Mouse (Mus musculus): ENCODE measurements at regions not wholly inside any gene's neighbourhood (a gene's known extent, or its start where the extent isn't known, plus 50 kb on each side); places are given as distances from the start of the nearest gene placed in this dataset.

DNA sequence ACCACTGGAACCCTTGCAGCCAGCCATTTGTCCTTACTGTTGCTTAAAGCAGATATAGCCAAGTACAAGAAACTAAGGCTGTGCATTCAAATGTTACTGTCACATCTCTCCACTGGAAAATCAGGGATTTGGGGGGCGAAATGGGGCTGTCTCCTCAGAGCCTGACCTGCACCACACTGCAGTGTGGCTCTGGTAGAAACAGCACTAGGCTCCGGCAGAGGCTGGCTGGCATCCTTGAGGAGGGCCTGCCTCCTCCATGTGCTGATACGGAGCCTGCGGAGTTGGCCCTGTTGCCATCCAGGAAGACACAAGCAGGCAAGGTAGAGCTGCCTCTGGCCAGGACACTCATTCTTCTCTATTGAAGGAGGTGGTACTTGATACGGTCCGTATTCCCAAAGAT lies 50.4 kb upstream of the Zfp637 start:
- no peak for DNase-seq (ENCODE audit: low spot score)
